Mouse (Mus musculus): ENCODE results near the gene Ddx25.

The Ddx25 gene

GRCm38 (mm10) chr9:35558257-35559008 lies at the start of gene Ddx25, which contains the start of gene Pus3:
Gene Ddx25 (minus strand): TSS chr9:35558528.
Gene Pus3 (plus strand): TSS chr9:35558595.
- DNase-seq (ENCODE audit: low read depth, low spot score) = peak; percentile 83

- DNase-seq (ENCODE audit: low read depth, low spot score) = no peak
These were observed 49.5 kb upstream of the Ddx25 start for GRCm38 (mm10) chr9:35607647-35608405.

- DNase-seq (ENCODE audit: low read depth, low spot score) = peak; percentile 44
These were observed 34.6 kb upstream of the Ddx25 start for GRCm38 (mm10) chr9:35592903-35593302.

GRCm38 (mm10) chr9:35587674-35588073 lies 29.3 kb upstream of the Ddx25 start:
- no peak for DNase-seq (ENCODE audit: low read depth, low spot score)

- no peak for DNase-seq (ENCODE audit: low read depth, low spot score)
These were observed 16.1 kb upstream of the Ddx25 start for GRCm38 (mm10) chr9:35574416-35574815.

- DNase-seq (ENCODE audit: low read depth, low spot score) = no peak
These were observed 12.3 kb upstream of the Ddx25 start for GRCm38 (mm10) chr9:35570663-35571062.

- peak; percentile 98 for DNase-seq (ENCODE audit: low read depth, low spot score)
These were observed 11.5 kb upstream of the Ddx25 start, which contains the start of the genes Pate2 and Hyls1 for GRCm38 (mm10) chr9:35569571-35570534. Gene Pate2 (plus strand): TSS chr9:35570284. Gene Hyls1 (minus strand): TSS chr9:35570398.

GRCm38 (mm10) chr9:35567995-35568394 lies 9.7 kb upstream of the Ddx25 start:
- DNase-seq (ENCODE audit: low read depth, low spot score) = no peak

GRCm38 (mm10) chr9:35564536-35565240 lies 6.4 kb upstream of the Ddx25 start:
- DNase-seq (ENCODE audit: low read depth, low spot score) = no peak

GRCm38 (mm10) chr9:35561583-35561982 lies 3.3 kb upstream of the Ddx25 start:
- peak; percentile 38 for DNase-seq (ENCODE audit: low read depth, low spot score)

GRCm38 (mm10) chr9:35561076-35561475 lies 2.7 kb upstream of the Ddx25 start:
- DNase-seq (ENCODE audit: low read depth, low spot score) = no peak

- DNase-seq (ENCODE audit: low read depth, low spot score) = peak; percentile 95
These were observed 922 bp upstream of the Ddx25 start for GRCm38 (mm10) chr9:35559009-35559890.

GRCm38 (mm10) chr9:35556494-35557102 lies 1.7 kb downstream of the Ddx25 start:
- no peak for DNase-seq (ENCODE audit: low read depth, low spot score)

GRCm38 (mm10) chr9:35548455-35548854 lies 9.9 kb downstream of the Ddx25 start:
- DNase-seq (ENCODE audit: low read depth, low spot score) = no peak

GRCm38 (mm10) chr9:35546745-35547144 lies 11.6 kb downstream of the Ddx25 start:
- DNase-seq (ENCODE audit: low read depth, low spot score) = peak; percentile 80

GRCm38 (mm10) chr9:35545704-35546103 lies 12.6 kb downstream of the Ddx25 start:
- no peak for DNase-seq (ENCODE audit: low read depth, low spot score)

GRCm38 (mm10) chr9:35544666-35545065 lies 13.7 kb downstream of the Ddx25 start:
- no peak for DNase-seq (ENCODE audit: low read depth, low spot score)

GRCm38 (mm10) chr9:35543099-35543860 lies 15.0 kb downstream of the Ddx25 start:
- DNase-seq (ENCODE audit: low read depth, low spot score) = no peak

GRCm38 (mm10) chr9:35541941-35542340 lies 16.4 kb downstream of the Ddx25 start:
- DNase-seq (ENCODE audit: low read depth, low spot score) = no peak

Measured in A20 (cell line).